ENCODE assay signal across 8 mouse cellular contexts in genomic region chr7:100866675-100867074, GRCm38 (mm10). TPM values are rescaled to one million over a fixed set of nuclear protein-coding genes. Genes with fewer than 3 reads are reported as not detected.
DNase-seq lines count a peak whose midpoint lies in the region; ATAC-seq and TF ChIP-seq lines count a peak whose summit lies in the region.

No protein-coding gene starts in this region.

- no peak overlapping the region for H3K9ac ChIP-seq in forebrain, postnatal 0 days
- H3K9ac ChIP-seq in forebrain, embryonic 12.5 days: no peak overlapping the region

- no peak overlapping the region for H3K4me3 ChIP-seq in forebrain, postnatal 0 days (ENCODE audit: low read depth, low read length)
- no peak overlapping the region for H3K4me3 ChIP-seq in forebrain, embryonic 12.5 days (replicated peaks)

- no peaks in the 10 kb centered on the region for H3K27me3 ChIP-seq in forebrain, postnatal 0 days (ENCODE audit: insufficient read depth, low read length)
- H3K27me3 ChIP-seq in forebrain, embryonic 12.5 days: peaks cover 5% of the 10 kb centered on the region; the same call in 1 of the 2 replicates
- no peaks in the 10 kb centered on the region for H3K27me3 ChIP-seq in splenic B cell, adult 2 months (ENCODE audit: control insufficient read depth, insufficient read depth, low read length, poor library complexity, severe bottlenecking)

- H3K4me1 ChIP-seq in forebrain, postnatal 0 days (ENCODE audit: insufficient read depth): no peaks in the 10 kb centered on the region
- H3K4me1 ChIP-seq in forebrain, embryonic 12.5 days: peaks cover 11% of the 10 kb centered on the region

- peak; percentile 83 for DNase-seq in forebrain, postnatal 0 days
- DNase-seq in 416B (ENCODE audit: low read depth): peak; percentile 79
- DNase-seq in adrenal gland, adult 2 months: peak; percentile 59
- DNase-seq in embryo, embryonic 9.5 days (ENCODE audit: extremely low spot score): peak; percentile 54
- DNase-seq in layer of hippocampus, adult 18-20 months (ENCODE audit: low spot score in 2 of 2): peak; percentile 47 to 88
- DNase-seq in lung, postnatal 14 days: peak; percentile 80
- peak; percentile 84 for DNase-seq in splenic B cell, adult 2 months (ENCODE audit: low read depth, low spot score)

- 6% methylated on average over 3 of the region's 3 CpGs for WGBS in forebrain, postnatal 0 days
- WGBS in forebrain, embryonic 12.5 days: 13% methylated on average over 3 of the region's 3 CpGs

- H3K4me2 ChIP-seq in forebrain, postnatal 0 days (ENCODE audit: low read depth): no peak overlapping the region
- no peak overlapping the region for H3K4me2 ChIP-seq in forebrain, embryonic 12.5 days

- H3K36me3 ChIP-seq in forebrain, postnatal 0 days (ENCODE audit: insufficient read depth): peaks cover 3% of the 10 kb centered on the region; the same call in 1 of the 2 replicates
- 0 out of 2 replicates have a peak, but pooled peaks cover 4% of the 10 kb centered on the region for H3K36me3 ChIP-seq in forebrain, embryonic 12.5 days (replicated peaks)
- H3K36me3 ChIP-seq in splenic B cell, adult 2 months (ENCODE audit: control insufficient read depth, insufficient read depth, low read length, poor library complexity, severe bottlenecking): no peaks in the 10 kb centered on the region

- H3K9me3 ChIP-seq in forebrain, postnatal 0 days (ENCODE audit: low read length): no peaks in the 10 kb centered on the region
- H3K9me3 ChIP-seq in forebrain, embryonic 12.5 days: no peaks in the 10 kb centered on the region

- TF ChIP-seq CTCF in forebrain, postnatal 0 days (IDR thresholded peaks at IDR 0.05; ENCODE audit: low read depth): peak; percentile 83

- no peak overlapping the region for H3K27ac ChIP-seq in forebrain, postnatal 0 days (ENCODE audit: low read depth, low read length)
- no peak overlapping the region for H3K27ac ChIP-seq in forebrain, embryonic 12.5 days

- ATAC-seq in forebrain, postnatal 0 days: no peak
- ATAC-seq in forebrain, embryonic 12.5 days (ENCODE audit: low FRiP score): no peak

RNA-seq across cellular contexts. Expression of gene Relt, which starts 3.4 kb away (rescaled TPM):
- total RNA-seq in forebrain, postnatal 0 days (2014; rRNA removed): 7.5 and 8.3 TPM in 2 replicates
- 4.4 and 5.1 TPM in 2 replicates for polyA plus RNA-seq in forebrain, postnatal 0 days (2015; fragmentation: Nextera tagmentation; extraction: Ambion mirVana)
- 2.2 and 2.6 TPM in 2 replicates for polyA plus RNA-seq in forebrain, embryonic 12.5 days (2016; fragmentation: Nextera tagmentation; extraction: Ambion mirVana)
- 1 to 10 TPM; 1.3 to 2.5 TPM for total RNA-seq in adrenal gland, adult 2 months (2021)
- 4.5 and 4.6 TPM in 2 replicates for polyA plus RNA-seq in adrenal gland, adult 2 months (2012; rRNA removed)
- 10 to 100 TPM; 11.5 to 13.7 TPM for total RNA-seq in layer of hippocampus, adult 18-20 months (2021)
